Mouse (Mus musculus) CH12.LX (cell line): Measurements from ENCODE around the gene Rab13.

Source experiments
- CTCF ChIP-seq, 2 experiments: IDR thresholded peaks in 1 of 2; conservative IDR thresholded peaks in 1 of 2; 2 replicates each; pipeline ENCODE4 v1.5.1; 2011 to 2012; ENCODE audit warnings: low read depth in 2 of 2, low read length in 2 of 2, improper control_type of control experiment in 1 of 2, inconsistent platforms in 1 of 2, mild to moderate bottlenecking in 1 of 2, moderate library complexity in 1 of 2
- ZC3H11A ChIP-seq: IDR thresholded peaks from 2 replicates; pipeline ENCODE4 v1.6.1; 2012; ENCODE audit warnings: low read depth, mild to moderate bottlenecking, inconsistent platforms, low read length, improper control_type of control experiment
- ZKSCAN1 ChIP-seq: IDR thresholded peaks from 2 replicates; pipeline ENCODE4 v1.6.1; 2012; ENCODE audit warnings: low read depth, inconsistent platforms, low read length, improper control_type of control experiment, borderline replicate concordance

GRCm38 (mm10) chr3:90241251-90241650, 27.8 kb downstream of the Rab13 start:
- TF ChIP-seq ZKSCAN1 (no peak), ZC3H11A (no peak), CTCF (conservative IDR thresholded peaks at IDR 0.05 in 1 of 2, IDR thresholded peaks at IDR 0.05 in 1 of 2; ENCODE audit: low read depth in 2 of 2, low read length in 2 of 2) (no peak)
